Mouse (Mus musculus) erythroblast, embryonic 14.5 days (primary cell): ENCODE results near the gene Col20a1.

Source experiments
- GATA1 ChIP-seq: IDR thresholded peaks from 2 replicates; pipeline ENCODE4 v1.6.1; 2012; ENCODE audit warnings: low read length, inconsistent platforms, mixed read lengths
- TAL1 ChIP-seq: IDR thresholded peaks from 3 replicates; pipeline ENCODE4 v1.6.1; 2012; ENCODE audit warnings: low read length, inconsistent platforms, mixed read lengths

GRCm38 (mm10) chr2:180953638-180954037, 32.7 kb upstream of the Col20a1 start:
- no peak for TF ChIP-seq GATA1
- TF ChIP-seq TAL1, result no peak
